Comparison of ENCODE assay signal across 8 mouse cellular contexts in the genomic region with DNA sequence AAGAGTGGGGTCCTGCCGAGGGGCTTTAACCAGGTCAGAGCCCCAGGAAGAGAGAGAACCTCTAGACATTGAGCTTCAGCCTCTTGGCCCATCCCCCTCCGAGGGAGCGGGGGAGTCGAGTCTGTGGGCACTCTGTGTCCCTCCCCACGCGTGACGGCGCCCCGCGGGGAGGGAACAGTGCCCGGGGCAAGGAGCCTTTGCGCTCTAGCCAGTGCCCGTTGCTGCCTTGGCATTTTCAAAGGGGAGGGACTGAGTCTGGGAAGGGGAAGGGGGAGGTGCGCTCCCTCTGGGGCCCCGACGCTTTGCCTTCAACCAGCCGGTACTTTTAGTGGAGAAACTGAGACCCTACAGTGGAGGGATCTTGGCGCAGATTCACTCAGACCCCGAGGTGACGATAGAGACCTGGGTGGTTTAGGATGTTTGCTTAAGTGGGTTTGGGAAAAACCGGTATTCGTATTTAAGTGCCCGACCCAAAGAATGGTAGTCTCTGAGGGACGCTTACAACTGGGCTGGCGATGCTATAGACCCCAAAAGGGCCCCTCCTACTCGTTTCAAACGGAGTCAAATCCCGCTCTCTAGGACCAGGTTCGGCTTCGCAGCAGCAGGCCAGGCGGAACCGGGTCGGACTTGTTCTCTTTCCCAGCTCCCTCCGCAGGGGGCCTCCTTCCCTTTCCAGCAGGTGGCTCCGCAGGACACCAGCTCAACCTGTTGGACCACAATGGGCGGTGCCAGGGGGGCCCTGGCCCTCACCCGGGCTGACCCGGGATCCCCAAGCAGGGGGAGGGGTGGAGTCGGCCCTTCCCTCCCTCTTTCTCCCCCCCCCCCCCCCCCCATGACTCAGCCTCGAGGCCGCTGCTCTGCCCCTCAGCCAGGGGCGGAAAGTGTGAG. TPM values are rescaled to one million over a fixed set of nuclear protein-coding genes. Genes with fewer than 3 reads are reported as not detected.
DNase-seq lines count a peak whose midpoint lies in the region; ATAC-seq and TF ChIP-seq lines count a peak whose summit lies in the region.

A gene (minus strand): TSS at position 771 of the 888 bp plus-strand sequence.

- TF ChIP-seq EP300 in heart, adult 2 months (IDR thresholded peaks at IDR 0.05; ENCODE audit: insufficient read depth, low read depth, low read length): no peak; the same call in 1 of the 2 replicates

- TF ChIP-seq POLR2A in heart, adult 2 months (IDR thresholded peaks at IDR 0.05; ENCODE audit: insufficient read depth, low read depth, low read length): no peak; the same call in none of the 2 replicates
- TF ChIP-seq POLR2A in kidney, adult 2 months (IDR thresholded peaks at IDR 0.05; ENCODE audit: low read depth, low read length): peak; percentile 22
- TF ChIP-seq POLR2A in liver, adult 2 months (IDR thresholded peaks at IDR 0.05; ENCODE audit: extremely low read depth, insufficient read depth, low read length): peak; percentile 59; the same call in 1 of the 2 replicates

- H3K4me1 ChIP-seq in embryonic facial prominence, embryonic 12.5 days: peaks cover 46% of the 10 kb centered on the region
- peaks cover 8% of the 10 kb centered on the region for H3K4me1 ChIP-seq in heart, adult 2 months (ENCODE audit: control insufficient read depth, insufficient read depth, low read length)
- H3K4me1 ChIP-seq in kidney, adult 2 months (ENCODE audit: control insufficient read depth, insufficient read depth, low read length): peaks cover 24% of the 10 kb centered on the region
- peaks cover 24% of the 10 kb centered on the region for H3K4me1 ChIP-seq in liver, adult 2 months (ENCODE audit: control insufficient read depth, insufficient read depth, low read length)
- H3K4me1 ChIP-seq in stomach, embryonic 14.5 days (ENCODE audit: control insufficient read depth, insufficient read depth, low read length): peaks cover 31% of the 10 kb centered on the region

- ATAC-seq in embryonic facial prominence, embryonic 12.5 days (ENCODE audit: insufficient number of reproducible peaks, insufficient read depth, low FRiP score, low TSS enrichment): peak; percentile 5; the same call in 1 of the 2 replicates
- peak; percentile 29 for ATAC-seq in stomach, embryonic 14.5 days (ENCODE audit: insufficient number of reproducible peaks, insufficient read depth, low FRiP score, low read depth)

- H3K4me2 ChIP-seq in embryonic facial prominence, embryonic 12.5 days (replicated peaks): peak within 1 kb of the TSS; percentile 97
- peak within 1 kb of the TSS; percentile 97 for H3K4me2 ChIP-seq in stomach, embryonic 14.5 days (replicated peaks; ENCODE audit: low read depth, low read length)

- WGBS in embryonic facial prominence, embryonic 12.5 days: under 1% methylated on average over 39 of the region's 42 CpGs
- WGBS in heart, adult 2 months: 2% methylated on average over 42 of the region's 42 CpGs
- WGBS in kidney, adult 2 months: under 1% methylated on average over 39 of the region's 42 CpGs
- WGBS in liver, adult 2 months: under 1% methylated on average over 41 of the region's 42 CpGs
- WGBS in stomach, embryonic 14.5 days: under 1% methylated on average over 39 of the region's 42 CpGs

- peak within 1 kb of the TSS; percentile 58 for H3K9ac ChIP-seq in embryonic facial prominence, embryonic 12.5 days
- peak within 1 kb of the TSS; percentile 82 for H3K9ac ChIP-seq in heart, adult 2 months (ENCODE audit: low read depth, low read length)
- H3K9ac ChIP-seq in liver, adult 2 months (ENCODE audit: low read depth, low read length): peak within 1 kb of the TSS; percentile 92
- peak within 1 kb of the TSS; percentile 62 for H3K9ac ChIP-seq in stomach, embryonic 14.5 days (replicated peaks; ENCODE audit: low read depth, low read length)

- peak; percentile 66 to 67 for DNase-seq in B cell, adult 2 months
- peak; percentile 87 for DNase-seq in adrenal gland, adult 8-10 months
- peak; percentile 86 to 87 for DNase-seq in heart, adult 2 months
- peak; percentile 95 for DNase-seq in kidney, adult 2 months
- peak; percentile 86 for DNase-seq in liver, adult 2 months (ENCODE audit: extremely low read depth, low read depth, low spot score)
- peak; percentile 35 to 74 for DNase-seq in monocyte, adult 2 months (ENCODE audit: low read depth in 1 of 2, low spot score in 2 of 2)

- H3K27ac ChIP-seq in embryonic facial prominence, embryonic 12.5 days: peak within 1 kb of the TSS; percentile 68
- H3K27ac ChIP-seq in heart, adult 2 months: peak within 1 kb of the TSS; percentile 99
- H3K27ac ChIP-seq in kidney, adult 2 months (ENCODE audit: insufficient read depth, low read depth, low read length): peak within 1 kb of the TSS; percentile 97
- peak within 1 kb of the TSS; percentile 98 for H3K27ac ChIP-seq in liver, adult 2 months (replicated peaks; ENCODE audit: insufficient read depth, low read depth, low read length)
- H3K27ac ChIP-seq in stomach, embryonic 14.5 days (ENCODE audit: low read length): peak within 1 kb of the TSS; percentile 94

- H3K79me2 ChIP-seq in heart, adult 2 months (replicated peaks; ENCODE audit: control insufficient read depth, insufficient read depth, low read length): no peaks in the 10 kb centered on the region
- H3K79me2 ChIP-seq in liver, adult 2 months (ENCODE audit: control insufficient read depth, insufficient read depth, low read length): peaks cover 33% of the 10 kb centered on the region

- TF ChIP-seq CTCF in heart, adult 2 months (IDR thresholded peaks at IDR 0.05): peak; percentile 58
- TF ChIP-seq CTCF in kidney, adult 2 months (conservative IDR thresholded peaks at IDR 0.05; ENCODE audit: insufficient read depth, insufficient read length, low read depth, low read length): peak; percentile 34
- peak; percentile 67 for TF ChIP-seq CTCF in liver, adult 2 months (IDR thresholded peaks at IDR 0.05; ENCODE audit: low read depth, low read length)

- no peaks in the 10 kb centered on the region for H3K36me3 ChIP-seq in embryonic facial prominence, embryonic 12.5 days
- H3K36me3 ChIP-seq in heart, adult 2 months (ENCODE audit: control insufficient read depth, insufficient read depth, low read length): no peaks in the 10 kb centered on the region
- H3K36me3 ChIP-seq in kidney, adult 2 months (ENCODE audit: control insufficient read depth, insufficient read depth, low read length): no peaks in the 10 kb centered on the region
- H3K36me3 ChIP-seq in liver, adult 2 months (ENCODE audit: control insufficient read depth, insufficient read depth, low read length): no peaks in the 10 kb centered on the region
- no peaks in the 10 kb centered on the region for H3K36me3 ChIP-seq in stomach, embryonic 14.5 days (ENCODE audit: control insufficient read depth, insufficient read depth, low read length)

- no peaks in the 10 kb centered on the region for H3K9me3 ChIP-seq in embryonic facial prominence, embryonic 12.5 days
- H3K9me3 ChIP-seq in stomach, embryonic 14.5 days (ENCODE audit: control insufficient read depth, low read depth, low read length): no peaks in the 10 kb centered on the region

- intact Hi-C loops in heart, adult 2 months (cut with DNase I): no loop called here

- H3K4me3 ChIP-seq in embryonic facial prominence, embryonic 12.5 days: peak within 1 kb of the TSS; percentile 50
- H3K4me3 ChIP-seq in heart, adult 2 months: peak within 1 kb of the TSS; percentile 83
- H3K4me3 ChIP-seq in kidney, adult 2 months (ENCODE audit: insufficient read depth, low read depth, low read length): peak within 1 kb of the TSS; percentile 65
- peak within 1 kb of the TSS; percentile 85 for H3K4me3 ChIP-seq in liver, adult 2 months (ENCODE audit: insufficient read depth, low read depth, low read length)
- H3K4me3 ChIP-seq in stomach, embryonic 14.5 days (ENCODE audit: low read depth, low read length): peak within 1 kb of the TSS; percentile 65

- H3K27me3 ChIP-seq in embryonic facial prominence, embryonic 12.5 days: peaks cover 26% of the 10 kb centered on the region
- no peaks in the 10 kb centered on the region for H3K27me3 ChIP-seq in heart, adult 2 months (ENCODE audit: control insufficient read depth, insufficient read depth, low read length)
- H3K27me3 ChIP-seq in kidney, adult 2 months (replicated peaks; ENCODE audit: control insufficient read depth, insufficient read depth, low read length): no peaks in the 10 kb centered on the region
- H3K27me3 ChIP-seq in liver, adult 2 months (ENCODE audit: control insufficient read depth, insufficient read depth, low read length): no peaks in the 10 kb centered on the region
- no peaks in the 10 kb centered on the region for H3K27me3 ChIP-seq in stomach, embryonic 14.5 days (ENCODE audit: control insufficient read depth, insufficient read depth, low read length)

RNA-seq across cellular contexts. Expression of the gene that starts here (rescaled TPM):
- total RNA-seq in adrenal gland, adult 8-10 months (2022): 10 to 100 TPM; 59.9 to 98.9 (median 77.9) TPM
- polyA plus RNA-seq in embryonic facial prominence, embryonic 12.5 days (2016; fragmentation: Nextera tagmentation; extraction: Ambion mirVana): 0.83 and 1.9 TPM in 2 replicates
- 10 to 100 TPM; 20.5 to 23.4 TPM for total RNA-seq in heart, adult 2 months (2021)
- 21.5 and 21.9 TPM in 2 replicates for polyA plus RNA-seq in heart, adult 2 months (2012; rRNA removed)
- 54.3 and 58.8 TPM in 2 replicates for polyA plus RNA-seq in kidney, adult 2 months (2012; rRNA removed)
- total RNA-seq in liver, adult 2 months (2014; rRNA removed): 28.9 and 31.9 TPM in 2 replicates
- 85.0 and 87.2 TPM in 2 replicates for polyA plus RNA-seq in liver, adult 2 months (2012; rRNA removed)
- 4.5 and 5.7 TPM in 2 replicates for polyA plus RNA-seq in stomach, embryonic 14.5 days (2014; fragmentation: Nextera tagmentation; extraction: Ambion mirVana)

Comparison
In these comparisons a context has a peak if more than half of its experiments do, and no peak if none do; other contexts are left out.
1. Peak in every context shown above with its lines: DNase-seq, ATAC-seq, H3K4me3 ChIP-seq and H3K27ac ChIP-seq.